Mouse (Mus musculus) layer of hippocampus, postnatal 10 days (tissue): ENCODE data around the gene Tmtc2. TPM values are rescaled to one million over a fixed set of nuclear protein-coding genes. Genes with fewer than 3 reads are reported as not detected.
A peak's percentile ranks its signal among the peaks of the same experiment; 100 is the strongest.

ENCODE experiments used
- DNase-seq, 2 experiments: peaks; one replicate each; pipeline ENCODE4 v3.0.0; 2021; ENCODE audit warnings: low spot score in 2 of 2
- long read RNA-seq: library from polyadenylated mRNA; stranded (forward); transcript quantifications from one replicate; pipeline ENCODE4 v2.0.0, GENCODE M21; 2023
- total RNA-seq, 2 experiments: library from RNA; stranded (reverse); gene quantifications; 2 replicates each; pipeline ENCODE4 v1.2.3; 2021

Gene Tmtc2
- 10 to 100 TPM; 10.7 to 11.0 TPM for total RNA-seq
- long read RNA-seq, partial matches to known transcripts: 0 of 4 reads
- long read RNA-seq, other reads (novel, unspliced or antisense): 4 of 4 reads

GRCm38 (mm10) chr10:105573908-105574694 is at the start of gene Tmtc2:
TSS of gene Tmtc2 (minus strand) at chr10:105574451.
- DNase-seq: peak; percentile 86 to 90

GRCm38 (mm10) chr10:105612117-105612516 is 37.9 kb upstream of the Tmtc2 start:
- no peak for DNase-seq

DNA sequence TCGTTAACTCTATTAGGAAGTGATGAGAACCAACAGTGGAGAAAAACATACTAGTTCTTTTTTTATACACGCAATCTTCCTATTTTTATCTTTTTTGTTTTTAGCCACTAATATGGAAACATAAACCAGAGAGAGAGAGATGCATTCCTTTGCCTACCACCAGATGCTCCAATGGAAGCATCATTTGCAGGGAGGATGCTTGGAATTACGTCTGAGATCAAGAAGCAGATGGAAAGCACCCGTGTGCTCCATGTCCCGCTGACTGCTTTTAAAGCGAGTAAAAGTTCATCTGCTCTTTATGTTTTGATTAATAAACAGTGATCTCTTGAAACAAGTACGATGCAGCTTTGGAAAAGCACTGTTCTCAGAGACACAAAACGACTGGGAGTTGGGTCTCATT is 24.6 kb upstream of the Tmtc2 start:
- no peak for DNase-seq

DNA sequence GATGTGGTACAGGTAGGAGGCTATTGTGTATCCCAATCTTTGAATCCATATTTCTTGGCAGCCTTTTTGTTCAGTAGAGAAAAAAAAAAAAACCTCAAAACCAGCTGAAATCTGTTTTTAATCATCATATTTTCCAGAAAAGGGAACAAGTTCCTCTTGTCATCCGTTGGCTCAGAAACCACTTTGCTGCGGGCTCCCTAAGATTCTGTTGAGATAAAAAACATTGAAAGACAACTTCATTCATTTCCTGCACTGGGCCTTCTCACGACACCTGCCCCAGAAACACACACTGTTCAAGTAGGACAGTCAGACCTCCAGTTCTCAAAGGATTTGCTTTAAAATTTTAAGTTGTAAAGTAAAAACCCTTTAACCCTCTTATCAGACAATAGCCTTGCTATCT is 23.0 kb upstream of the Tmtc2 start:
- DNase-seq: no peak

DNA sequence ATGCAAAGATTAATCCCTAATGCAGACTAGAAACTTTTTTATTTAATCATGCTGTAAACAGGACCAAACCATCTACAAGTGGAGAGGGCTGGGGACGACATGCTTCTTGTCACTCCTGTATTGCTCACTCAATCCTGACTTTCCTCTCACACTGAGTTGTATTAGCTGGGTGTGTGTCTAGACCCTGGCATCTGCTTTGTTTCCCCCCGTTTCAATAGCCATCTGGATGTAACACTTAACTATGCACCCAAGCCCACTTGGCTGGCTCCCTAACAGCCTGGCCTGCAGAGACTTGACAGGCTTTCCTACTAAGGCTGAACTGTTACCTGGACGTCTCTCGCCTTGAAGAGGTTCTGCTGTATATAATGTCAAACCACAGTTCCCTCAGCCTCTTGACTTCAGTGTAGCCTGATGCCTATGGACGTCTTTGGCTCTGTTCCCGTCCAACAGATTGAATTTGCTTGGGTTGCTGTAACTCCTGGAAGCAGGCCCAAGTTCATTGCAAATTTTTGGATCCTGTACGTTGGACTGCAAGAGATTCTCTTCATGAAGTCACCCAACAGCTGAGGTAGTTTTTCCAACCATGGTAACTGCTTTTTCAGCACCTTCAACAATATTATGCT is 21.3 kb upstream of the Tmtc2 start:
- DNase-seq: no peak

- no peak for DNase-seq
These were observed 13.9 kb upstream of the Tmtc2 start for GRCm38 (mm10) chr10:105588141-105588540.

DNA sequence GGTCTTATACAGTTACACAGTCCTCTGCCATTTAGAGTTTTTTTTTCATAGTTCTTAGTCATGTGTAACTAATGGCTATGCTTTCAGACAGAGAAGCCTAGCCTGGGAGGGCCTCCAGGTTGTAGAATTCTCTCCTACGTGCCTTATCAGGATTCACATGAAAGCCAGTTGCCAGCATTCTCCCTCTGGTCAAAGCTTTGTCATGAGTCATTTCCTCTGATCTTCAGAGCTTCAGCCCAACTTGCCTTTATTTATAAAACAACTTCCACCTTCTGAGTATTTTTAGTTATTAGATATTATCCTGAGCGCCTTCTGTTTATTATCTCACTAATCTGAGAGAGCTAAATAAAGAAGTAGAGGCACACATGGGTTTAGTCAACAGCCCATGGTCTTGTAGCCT is 5.1 kb upstream of the Tmtc2 start:
- no peak for DNase-seq

DNA sequence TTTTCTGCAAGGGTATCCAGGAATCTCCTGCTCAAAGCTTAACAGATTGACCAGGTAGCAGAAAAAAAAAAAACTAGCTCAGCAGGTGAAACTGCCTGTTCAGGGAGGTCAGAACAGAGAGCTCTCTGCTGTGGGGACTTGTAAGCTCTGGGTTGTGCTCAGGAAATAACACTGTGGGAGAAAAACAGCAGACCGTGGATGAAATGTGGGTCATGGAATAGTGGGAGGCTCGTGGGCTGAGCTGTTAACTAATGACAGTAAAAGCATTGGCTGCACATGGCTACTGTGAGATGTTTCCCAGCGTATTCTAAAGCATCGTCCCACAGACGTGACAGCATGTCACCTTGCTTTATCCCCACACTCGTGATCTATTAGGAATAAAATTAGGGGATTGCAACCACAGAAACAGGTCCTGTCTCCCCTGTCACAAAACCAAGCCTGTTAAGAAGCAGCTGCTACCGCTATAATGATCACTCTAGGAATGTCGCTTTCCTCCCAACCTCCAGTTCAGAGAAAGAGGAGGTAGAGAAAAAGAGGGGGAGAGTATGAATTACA is 4.1 kb upstream of the Tmtc2 start:
- DNase-seq: peak in 1 of 2 experiments; percentile 16

- DNase-seq: peak; percentile 96 to 97
These were observed 727 bp upstream of the Tmtc2 start for GRCm38 (mm10) chr10:105574695-105575660.

GRCm38 (mm10) chr10:105573306-105573907 is 844 bp downstream of the Tmtc2 start:
- DNase-seq: no peak

DNA sequence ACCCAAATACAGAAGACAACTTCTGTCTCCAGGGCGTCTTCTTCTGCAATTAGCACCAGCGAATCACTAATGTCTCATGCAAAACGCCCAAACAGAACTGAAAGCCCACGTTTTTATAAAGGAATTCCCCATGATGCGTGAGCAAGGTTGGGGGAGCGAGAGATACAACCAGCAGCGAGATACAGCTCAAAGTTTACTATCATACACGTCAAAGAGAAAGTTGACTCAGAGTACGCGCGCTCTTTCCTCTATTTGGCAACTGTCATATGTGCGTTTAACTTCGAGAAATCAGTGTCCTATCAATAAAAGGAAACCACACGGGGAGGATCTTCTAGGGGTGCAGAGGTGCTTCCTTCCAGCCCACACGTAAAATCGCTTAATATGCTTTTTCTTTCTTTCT is 1.4 kb downstream of the Tmtc2 start:
- no peak for DNase-seq

GRCm38 (mm10) chr10:105572301-105572700 is 1.9 kb downstream of the Tmtc2 start:
- no peak for DNase-seq

GRCm38 (mm10) chr10:105571831-105572230 is 2.4 kb downstream of the Tmtc2 start:
- no peak for DNase-seq

- DNase-seq: no peak
These were observed 3.2 kb downstream of the Tmtc2 start for GRCm38 (mm10) chr10:105571019-105571418.

DNA sequence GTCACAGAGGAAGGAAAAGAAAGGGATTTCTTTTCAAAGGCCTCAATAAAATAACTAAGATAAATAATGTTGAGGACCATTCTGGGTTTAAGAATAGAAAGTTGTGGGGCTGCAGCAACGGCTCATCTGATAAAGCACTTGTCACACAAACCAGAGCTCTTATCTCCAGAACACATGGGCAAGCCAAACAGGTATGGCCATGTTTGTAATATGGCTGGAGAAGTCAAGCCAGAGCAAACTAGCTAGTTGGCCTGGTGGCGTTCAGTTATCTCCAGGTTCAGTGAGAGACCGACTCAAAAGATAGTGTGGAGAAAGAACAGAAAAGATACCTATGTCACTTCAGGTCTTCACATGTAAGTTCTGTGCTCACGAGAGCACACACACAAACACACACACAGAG is 4.7 kb downstream of the Tmtc2 start:
- DNase-seq: no peak

DNA sequence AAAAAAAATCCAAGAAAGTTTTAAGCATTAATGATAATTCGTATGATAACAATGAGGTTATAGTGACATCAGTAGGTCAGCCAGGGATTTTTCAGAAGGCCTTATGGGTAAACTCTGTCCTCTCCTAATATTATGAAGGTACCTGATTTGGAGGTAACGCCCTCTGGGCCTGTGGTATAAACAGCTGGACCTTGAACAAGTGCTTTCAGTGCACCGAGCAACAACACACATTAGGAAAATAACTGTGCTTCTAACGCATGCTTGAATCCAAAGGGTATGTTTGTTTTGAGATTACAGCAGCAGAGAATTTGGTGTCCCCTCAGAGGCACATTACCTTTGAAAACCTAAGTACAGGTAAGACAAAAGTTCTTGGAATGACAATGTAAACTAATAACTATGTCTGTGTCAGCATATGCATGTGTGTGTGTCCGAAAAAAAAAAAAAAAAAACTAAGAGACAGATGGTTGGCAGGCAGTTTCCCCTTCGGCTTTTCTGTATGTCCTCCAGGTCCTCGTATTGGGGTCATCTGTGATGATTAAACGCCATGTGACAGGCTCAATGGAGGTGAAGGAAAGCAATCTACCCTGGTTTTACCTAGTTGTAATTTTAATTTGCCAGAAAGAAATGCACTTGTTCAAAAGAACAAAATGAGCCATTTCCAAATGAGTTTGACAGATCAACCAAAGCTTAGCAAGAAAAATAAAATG is 6.3 kb downstream of the Tmtc2 start:
- no peak for DNase-seq

DNA sequence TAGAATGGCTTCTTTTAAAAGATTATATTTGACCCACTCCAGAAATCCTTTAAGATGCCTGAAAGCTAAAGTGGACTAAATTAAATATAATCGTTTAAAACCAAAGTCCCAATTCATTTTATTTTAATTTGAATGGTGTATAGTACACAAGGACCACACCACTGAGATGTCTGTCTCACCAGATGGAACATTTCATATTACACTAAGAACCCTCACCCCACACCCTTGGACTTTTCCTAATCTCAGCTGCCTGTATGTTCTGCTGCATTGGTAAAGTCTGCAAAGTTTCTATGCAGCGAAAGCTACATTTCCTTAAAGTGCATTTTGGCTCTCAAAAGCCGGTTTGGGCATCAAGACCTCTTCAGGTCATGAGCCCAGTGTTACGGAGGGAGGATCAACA is 12.7 kb downstream of the Tmtc2 start:
- no peak for DNase-seq

- DNase-seq: no peak
These were observed 16.7 kb downstream of the Tmtc2 start for GRCm38 (mm10) chr10:105557581-105557980.

DNA sequence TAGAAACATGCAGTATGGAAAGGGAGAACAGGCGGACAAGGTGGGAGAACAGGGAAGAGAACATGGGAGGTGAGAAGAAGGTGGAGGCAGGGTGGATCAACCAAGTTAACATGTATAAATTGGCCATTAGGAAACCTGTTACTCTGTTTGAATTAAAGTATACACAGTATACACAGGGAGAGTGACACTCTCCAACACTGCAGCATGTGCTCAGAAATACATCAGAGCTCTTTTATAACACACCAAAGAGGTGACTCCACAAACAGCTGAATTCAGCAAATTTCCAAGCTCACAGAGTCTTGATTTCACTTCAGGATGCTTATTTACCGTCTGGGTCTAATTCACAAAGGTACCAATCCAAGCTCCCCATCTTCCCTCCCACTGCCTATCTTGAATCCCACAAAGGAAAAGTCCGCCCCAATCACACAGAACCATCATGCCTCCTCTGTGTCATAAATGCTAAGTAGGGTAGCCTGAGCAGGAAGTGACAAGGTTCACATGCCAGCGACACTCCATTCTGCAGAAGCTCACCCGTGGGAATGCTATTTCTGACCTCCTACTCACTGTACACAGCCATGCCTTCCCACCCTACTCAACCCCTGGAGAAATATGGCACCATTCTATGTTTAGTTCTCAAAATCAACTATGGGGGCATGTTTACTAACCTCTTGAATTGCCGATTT is 17.2 kb downstream of the Tmtc2 start:
- no peak for DNase-seq

DNA sequence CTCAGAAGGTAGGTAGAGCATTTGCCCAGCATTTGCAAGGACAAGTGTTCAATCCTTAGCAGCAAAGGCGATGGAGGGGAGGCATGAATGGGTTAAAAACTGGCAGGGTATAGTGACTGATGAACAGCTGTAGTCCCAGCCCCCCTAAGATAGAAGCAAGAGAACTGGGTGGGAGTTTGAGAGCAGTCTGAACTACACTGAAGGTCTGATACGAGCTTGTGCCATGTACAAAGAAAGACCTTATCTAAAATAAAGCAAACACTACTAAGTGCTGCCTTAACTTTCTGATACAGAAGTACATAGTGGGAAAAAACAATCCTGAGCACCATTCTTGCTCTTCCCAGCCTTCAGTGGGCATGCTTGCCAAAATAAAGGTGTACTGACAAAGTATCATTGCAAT is 20.1 kb downstream of the Tmtc2 start:
- no peak for DNase-seq
